Mouse (Mus musculus): ENCODE measurements around the gene Tcta.

- TF ChIP-seq FLI1 (IDR thresholded peaks at IDR 0.05; ENCODE audit: low read length) (no peak), GATA1 (IDR thresholded peaks at IDR 0.05; ENCODE audit: borderline replicate concordance, low read length) (no peak)
Observed at GRCm38 (mm10) chr9:108304716-108305115, 1.2 kb downstream of the Tcta start.

Data from megakaryocyte, embryonic 14.5 days (primary cell).